Mouse (Mus musculus): ENCODE results near the gene Samd13. TPM values are rescaled to one million over a fixed set of nuclear protein-coding genes. Genes with fewer than 3 reads are reported as not detected.

Samd13 gene
- polyA plus RNA-seq, 1 experiment = not detected

DNA sequence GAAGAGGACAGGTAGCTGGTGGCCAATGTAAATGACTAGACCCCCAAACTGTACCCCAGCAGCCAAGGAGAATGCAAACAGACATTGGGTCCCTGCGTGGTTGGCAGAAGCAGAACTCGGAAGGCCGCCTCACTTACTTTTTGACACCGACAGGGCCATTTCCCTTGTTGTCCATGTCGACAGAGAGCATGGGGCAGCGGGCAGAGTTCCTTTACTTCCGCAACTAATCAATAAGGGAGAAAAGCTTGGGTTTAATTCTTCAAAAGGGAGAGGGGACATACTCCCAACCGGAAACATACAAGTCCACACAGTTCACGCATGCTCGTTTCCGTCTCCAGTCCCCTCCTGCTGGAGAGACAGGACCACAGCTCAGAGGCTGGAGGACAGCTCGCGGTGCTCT, 4.8 kb downstream of the Samd13 start:
- Histone ChIP-seq H3K36me3 (ENCODE audit: control insufficient read depth, insufficient read depth) (no peaks in the 10 kb centered on the region), H3K27me3 (ENCODE audit: control insufficient read depth, insufficient read depth, insufficient read length) (no peaks in the 10 kb centered on the region), H3K4me3 (no peak overlapping the region), H3ac (ENCODE audit: control insufficient read depth, insufficient read length) (no peak overlapping the region), H3K79me2 (ENCODE audit: control insufficient read depth, insufficient read depth) (no peaks in the 10 kb centered on the region), H3K4me2 (ENCODE audit: low read depth) (no peak overlapping the region)
- TF ChIP-seq USF1 (IDR thresholded peaks at IDR 0.05; ENCODE audit: low read depth) = no peak
- TF ChIP-seq MYOG (IDR thresholded peaks at IDR 0.05; ENCODE audit: control insufficient read depth in 1 of 3, insufficient read depth in 1 of 3, insufficient read length in 2 of 3, low read depth in 2 of 3) = no peak
- TF ChIP-seq TCF3 (IDR thresholded peaks at IDR 0.05; ENCODE audit: insufficient read length, low read depth) = no peak
- no peak for TF ChIP-seq E2F4 (IDR thresholded peaks at IDR 0.05; ENCODE audit: insufficient read depth)
- TF ChIP-seq CEBPB (IDR thresholded peaks at IDR 0.05; ENCODE audit: insufficient read depth, poor library complexity, severe bottlenecking) = no peak
- no peak for TF ChIP-seq POLR2A (IDR thresholded peaks at IDR 0.05; ENCODE audit: insufficient read length, low read depth)
- no peak for TF ChIP-seq POLR2AphosphoS2 (IDR thresholded peaks at IDR 0.05; ENCODE audit: insufficient read length, low read depth)
- TF ChIP-seq SRF (IDR thresholded peaks at IDR 0.05; ENCODE audit: control insufficient read depth, insufficient read length, low read depth) = no peak
- TF ChIP-seq MYOD1 (IDR thresholded peaks at IDR 0.05; ENCODE audit: control insufficient read depth in 1 of 3, insufficient read length in 2 of 3, low read depth in 2 of 3) = no peak
- no peak for TF ChIP-seq MAX (IDR thresholded peaks at IDR 0.05; ENCODE audit: low read depth)
- TF ChIP-seq TCF12 (IDR thresholded peaks at IDR 0.05; ENCODE audit: insufficient read depth, poor library complexity, severe bottlenecking) = no peak
- TF ChIP-seq REST (IDR thresholded peaks at IDR 0.05; ENCODE audit: insufficient read depth, insufficient read length) = no peak

DNA sequence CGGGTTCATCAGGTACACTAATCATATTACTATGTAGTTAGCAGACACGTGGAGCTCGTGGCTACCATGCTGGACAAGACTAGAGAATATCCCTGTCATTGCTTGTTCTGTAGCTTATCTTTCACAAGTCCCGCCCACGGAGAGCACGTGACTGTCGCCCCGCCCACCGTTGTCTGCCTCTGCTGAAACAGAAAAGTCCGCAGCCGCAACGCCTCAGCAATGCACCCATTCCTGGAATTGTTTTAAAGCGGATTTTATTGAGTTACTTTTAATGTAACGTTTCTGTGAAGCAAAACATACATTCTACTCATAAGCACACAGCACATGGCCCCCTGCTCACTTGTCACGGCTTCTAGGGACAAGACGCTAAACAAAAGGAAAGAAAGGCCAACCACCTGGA, 5.7 kb downstream of the Samd13 start:
- Histone ChIP-seq H3K36me3 (ENCODE audit: control insufficient read depth, insufficient read depth) (no peaks in the 10 kb centered on the region), H3K27me3 (ENCODE audit: control insufficient read depth, insufficient read depth, insufficient read length) (no peaks in the 10 kb centered on the region), H3K79me2 (ENCODE audit: control insufficient read depth, insufficient read depth) (no peaks in the 10 kb centered on the region), H3K4me2 (ENCODE audit: low read depth) (no peak overlapping the region), H3K4me3 (no peak overlapping the region), H3ac (ENCODE audit: control insufficient read depth, insufficient read length) (no peak overlapping the region)
- TF ChIP-seq TCF3 (IDR thresholded peaks at IDR 0.05; ENCODE audit: insufficient read length, low read depth) = no peak
- no peak for TF ChIP-seq TCF12 (IDR thresholded peaks at IDR 0.05; ENCODE audit: insufficient read depth, poor library complexity, severe bottlenecking)
- no peak for TF ChIP-seq REST (IDR thresholded peaks at IDR 0.05; ENCODE audit: insufficient read depth, insufficient read length)
- TF ChIP-seq MYOG (IDR thresholded peaks at IDR 0.05; ENCODE audit: control insufficient read depth in 1 of 3, insufficient read depth in 1 of 3, insufficient read length in 2 of 3, low read depth in 2 of 3) = no peak
- no peak for TF ChIP-seq SRF (IDR thresholded peaks at IDR 0.05; ENCODE audit: control insufficient read depth, insufficient read length, low read depth)
- TF ChIP-seq POLR2A (IDR thresholded peaks at IDR 0.05; ENCODE audit: insufficient read length, low read depth) = no peak
- no peak for TF ChIP-seq POLR2AphosphoS2 (IDR thresholded peaks at IDR 0.05; ENCODE audit: insufficient read length, low read depth)
- no peak for TF ChIP-seq E2F4 (IDR thresholded peaks at IDR 0.05; ENCODE audit: insufficient read depth)
- no peak for TF ChIP-seq CEBPB (IDR thresholded peaks at IDR 0.05; ENCODE audit: insufficient read depth, poor library complexity, severe bottlenecking)
- TF ChIP-seq USF1 (IDR thresholded peaks at IDR 0.05; ENCODE audit: low read depth) = no peak
- TF ChIP-seq MYOD1 (IDR thresholded peaks at IDR 0.05; ENCODE audit: control insufficient read depth in 1 of 3, insufficient read length in 2 of 3, low read depth in 2 of 3) = no peak
- no peak for TF ChIP-seq MAX (IDR thresholded peaks at IDR 0.05; ENCODE audit: low read depth)

DNA sequence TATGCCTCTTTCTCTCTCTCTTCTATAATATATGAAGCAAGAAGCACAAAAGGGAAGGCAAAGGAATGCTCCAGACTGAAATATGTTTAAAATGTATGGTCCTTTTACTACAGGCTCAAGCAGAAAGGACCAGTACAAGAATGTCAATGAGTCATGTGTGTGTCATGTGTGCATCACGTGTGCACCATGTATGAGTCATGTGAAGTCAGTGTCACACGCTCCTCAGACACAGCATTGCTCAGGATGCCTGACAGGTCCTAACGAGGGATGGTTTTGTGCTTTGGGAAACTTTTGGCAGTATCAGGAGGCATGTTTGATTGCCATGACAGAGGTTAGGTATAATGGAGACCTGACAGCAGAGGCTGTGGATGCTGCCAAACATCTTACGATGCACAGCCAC, 9.2 kb downstream of the Samd13 start:
- no peak overlapping the region for H3K4me3 ChIP-seq
- no peak overlapping the region for H3K4me2 ChIP-seq (ENCODE audit: low read depth)
- no peaks in the 10 kb centered on the region for H3K27me3 ChIP-seq (ENCODE audit: control insufficient read depth, insufficient read depth, insufficient read length)
- no peak overlapping the region for H3ac ChIP-seq (ENCODE audit: control insufficient read depth, insufficient read length)
- TF ChIP-seq SRF (IDR thresholded peaks at IDR 0.05; ENCODE audit: control insufficient read depth, insufficient read length, low read depth) (no peak), USF1 (IDR thresholded peaks at IDR 0.05; ENCODE audit: low read depth) (peak; percentile 68)
- H3K79me2 ChIP-seq (ENCODE audit: control insufficient read depth, insufficient read depth) = no peaks in the 10 kb centered on the region
- no peaks in the 10 kb centered on the region for H3K36me3 ChIP-seq (ENCODE audit: control insufficient read depth, insufficient read depth)

DNA sequence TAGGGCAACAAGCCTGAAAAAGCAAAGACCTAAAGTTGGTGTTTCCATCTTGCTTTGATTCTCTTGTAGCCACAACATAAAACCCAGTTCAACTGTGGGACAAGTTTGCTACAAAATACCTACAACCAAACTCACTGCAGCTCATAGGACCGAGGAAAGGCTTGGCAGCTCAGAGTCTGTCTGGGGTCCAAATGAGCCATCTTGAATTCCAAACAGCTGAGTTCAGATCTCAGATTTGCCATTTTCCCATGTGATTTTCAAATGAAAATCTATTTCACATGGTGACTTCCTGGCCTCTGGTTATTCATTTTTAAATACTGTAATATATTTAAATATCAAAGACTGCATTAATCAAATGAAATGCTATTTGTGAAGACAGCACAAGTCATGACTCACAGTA, 10.3 kb downstream of the Samd13 start:
- H3K36me3 ChIP-seq (ENCODE audit: control insufficient read depth, insufficient read depth) = no peaks in the 10 kb centered on the region
- H3K4me3 ChIP-seq = no peak overlapping the region
- H3K27me3 ChIP-seq (ENCODE audit: control insufficient read depth, insufficient read depth, insufficient read length) = no peaks in the 10 kb centered on the region
- TF ChIP-seq TCF3 (IDR thresholded peaks at IDR 0.05; ENCODE audit: insufficient read length, low read depth) (no peak), MAX (IDR thresholded peaks at IDR 0.05; ENCODE audit: low read depth) (no peak), CEBPB (IDR thresholded peaks at IDR 0.05; ENCODE audit: insufficient read depth, poor library complexity, severe bottlenecking) (no peak), MYOG (IDR thresholded peaks at IDR 0.05; ENCODE audit: control insufficient read depth in 1 of 3, insufficient read depth in 1 of 3, insufficient read length in 2 of 3, low read depth in 2 of 3) (no peak), E2F4 (IDR thresholded peaks at IDR 0.05; ENCODE audit: insufficient read depth) (no peak), SRF (IDR thresholded peaks at IDR 0.05; ENCODE audit: control insufficient read depth, insufficient read length, low read depth) (no peak), USF1 (IDR thresholded peaks at IDR 0.05; ENCODE audit: low read depth) (no peak), POLR2AphosphoS2 (IDR thresholded peaks at IDR 0.05; ENCODE audit: insufficient read length, low read depth) (no peak), POLR2A (IDR thresholded peaks at IDR 0.05; ENCODE audit: insufficient read length, low read depth) (no peak)
- no peak overlapping the region for H3ac ChIP-seq (ENCODE audit: control insufficient read depth, insufficient read length)
- H3K4me2 ChIP-seq (ENCODE audit: low read depth) = no peak overlapping the region
- no peaks in the 10 kb centered on the region for H3K79me2 ChIP-seq (ENCODE audit: control insufficient read depth, insufficient read depth)

DNA sequence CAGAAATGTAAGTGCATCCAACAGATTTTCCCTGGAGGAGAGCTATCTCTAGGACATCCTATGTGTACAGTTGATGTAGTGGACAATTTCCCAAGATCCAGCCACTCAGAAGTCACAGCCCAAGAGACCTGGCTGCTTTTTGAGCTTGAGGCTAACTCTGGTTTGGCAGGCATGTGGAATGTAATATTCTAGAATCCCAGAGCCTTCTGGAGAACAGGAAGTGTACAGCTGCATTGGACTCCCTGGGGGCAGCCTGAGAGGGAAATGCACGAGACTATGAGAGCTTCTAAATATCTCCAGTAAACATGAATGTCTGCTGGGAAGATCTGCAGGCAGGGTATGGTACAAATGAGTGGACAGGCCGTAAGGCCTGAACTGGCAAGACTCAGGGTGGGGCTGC, 14.3 kb downstream of the Samd13 start:
- TF ChIP-seq TCF12 (IDR thresholded peaks at IDR 0.05; ENCODE audit: insufficient read depth, poor library complexity, severe bottlenecking) (no peak), E2F4 (IDR thresholded peaks at IDR 0.05; ENCODE audit: insufficient read depth) (no peak), USF1 (IDR thresholded peaks at IDR 0.05; ENCODE audit: low read depth) (no peak), MAX (IDR thresholded peaks at IDR 0.05; ENCODE audit: low read depth) (no peak), POLR2A (IDR thresholded peaks at IDR 0.05; ENCODE audit: insufficient read length, low read depth) (no peak), CEBPB (IDR thresholded peaks at IDR 0.05; ENCODE audit: insufficient read depth, poor library complexity, severe bottlenecking) (no peak)

More for the DNA sequence above, 14.3 kb downstream of the Samd13 start:
- no peaks in the 10 kb centered on the region for H3K36me3 ChIP-seq (ENCODE audit: control insufficient read depth, insufficient read depth)
- no peak overlapping the region for H3K4me3 ChIP-seq
- no peaks in the 10 kb centered on the region for H3K27me3 ChIP-seq (ENCODE audit: control insufficient read depth, insufficient read depth, insufficient read length)
- no peak overlapping the region for H3ac ChIP-seq (ENCODE audit: control insufficient read depth, insufficient read length)
- H3K79me2 ChIP-seq (ENCODE audit: control insufficient read depth, insufficient read depth) = no peaks in the 10 kb centered on the region
- H3K4me2 ChIP-seq (ENCODE audit: low read depth) = no peak overlapping the region

All from myocyte (in vitro differentiated cells).